In the genomic region with DNA sequence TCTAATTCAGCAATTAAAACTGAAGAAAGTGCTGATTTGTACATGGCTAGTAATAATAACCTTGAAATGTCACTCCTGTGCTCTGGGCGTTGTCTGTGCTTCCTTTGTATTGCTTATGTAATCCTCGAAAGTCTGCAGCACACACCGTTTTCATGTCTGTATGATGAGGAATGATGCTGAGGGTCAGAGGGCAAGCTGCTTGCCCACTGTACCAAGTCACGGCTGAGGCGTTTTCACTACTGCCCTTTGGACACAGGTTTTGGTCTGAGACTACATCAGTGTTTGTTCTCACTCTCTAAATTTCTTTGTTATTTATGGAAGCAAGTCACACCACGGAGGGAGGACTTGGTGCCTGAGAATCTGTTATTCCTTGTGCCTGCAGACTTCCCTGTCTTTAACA, we compare ENCODE assay signal across 14 mouse cellular contexts.
"Had no signal": no experiment of that assay in that cellular context is flagged by ENCODE, and none has a peak within 500 bp of the region (broad histone marks: within the 10 kb centered on the region; RNA-seq: fewer than 3 reads in every experiment).

No protein-coding gene starts in this region.

- ATAC-seq: intestine, postnatal 0 days; liver, postnatal 0 days; midbrain, embryonic 13.5 days had no signal

- H3K36me3 ChIP-seq: liver, embryonic 13.5 days; midbrain, embryonic 13.5 days; neural tube, embryonic 15.5 days had no signal

- H3K4me3 ChIP-seq: limb, embryonic 12.5 days; liver, embryonic 13.5 days; lung, embryonic 15.5 days; midbrain, embryonic 13.5 days; myocyte; neural tube, embryonic 15.5 days had no signal

- H3K4me2 ChIP-seq: limb, embryonic 12.5 days; liver, embryonic 13.5 days; lung, embryonic 15.5 days; midbrain, embryonic 13.5 days; neural tube, embryonic 15.5 days had no signal

- H3K9ac ChIP-seq: limb, embryonic 12.5 days; liver, embryonic 13.5 days; liver, postnatal 0 days; lung, embryonic 15.5 days; midbrain, embryonic 13.5 days; neural tube, embryonic 15.5 days had no signal

- H3K27ac ChIP-seq: limb, embryonic 12.5 days; liver, embryonic 13.5 days; lung, embryonic 15.5 days; midbrain, embryonic 13.5 days; neural tube, embryonic 15.5 days had no signal

- H3K4me1 ChIP-seq: limb, embryonic 12.5 days; liver, embryonic 13.5 days; lung, embryonic 15.5 days; midbrain, embryonic 13.5 days; neural tube, embryonic 15.5 days had no signal

- DNase-seq: layer of hippocampus, adult 9-11 months; layer of hippocampus, postnatal 36 days; liver; liver, embryonic 13.5 days; liver, postnatal 0 days; right cerebral cortex, adult 18-20 months; right cerebral cortex, postnatal 25 days; thymus, postnatal 4 days had no signal

- H3K9me3 ChIP-seq: limb, embryonic 12.5 days; liver, embryonic 13.5 days; lung, embryonic 15.5 days; midbrain, embryonic 13.5 days; neural tube, embryonic 15.5 days had no signal

- H3K27me3 ChIP-seq: limb, embryonic 12.5 days; liver, embryonic 13.5 days; lung, embryonic 15.5 days; midbrain, embryonic 13.5 days; neural tube, embryonic 15.5 days had no signal
